Mouse (Mus musculus) heart, postnatal 0 days (tissue): ENCODE data around the gene Slc6a16.

Experiments used
- CTCF ChIP-seq: IDR thresholded peaks from 2 replicates; pipeline ENCODE4 v1.5.1; 2016; ENCODE audit warnings: antibody characterized with exemption, control low read depth, low read depth
- EP300 ChIP-seq: IDR thresholded peaks from 2 replicates; pipeline ENCODE4 v1.6.1; 2016; ENCODE audit warnings: antibody characterized with exemption, low read depth

DNA sequence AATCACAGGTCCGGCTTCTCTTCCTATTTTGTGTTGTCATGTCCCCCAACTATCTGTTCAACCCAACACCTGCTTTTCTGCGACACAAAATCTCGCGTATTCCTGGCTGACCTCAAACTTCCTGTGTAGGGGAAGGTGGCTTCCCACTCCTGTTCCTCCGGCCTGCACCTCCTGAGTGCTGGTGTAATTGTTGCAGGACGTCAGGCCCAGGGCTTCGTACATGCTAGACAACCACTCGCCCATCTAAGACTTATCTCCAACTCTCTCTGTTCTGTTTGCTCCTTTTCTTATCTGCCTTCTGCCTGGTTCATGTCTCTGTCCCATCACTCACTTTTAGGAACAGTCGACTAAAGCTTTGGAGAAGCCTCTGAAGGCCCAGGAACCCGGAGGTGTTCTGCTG is 29.8 kb upstream of the Slc6a16 start:
- no peak for TF ChIP-seq CTCF
- TF ChIP-seq EP300, result no peak
